Mouse (Mus musculus) heart, postnatal 0 days (tissue): ENCODE measurements around the gene Caap1. TPM values are rescaled to one million over a fixed set of nuclear protein-coding genes. Genes with fewer than 3 reads are reported as not detected.

Source experiments
- ATAC-seq: fragments of 200-750 bp; cut with Nextera tagmentation; 2 replicates; pipeline ENCODE4 v1.8.0; 2017; ENCODE audit warnings: low read depth, moderate number of reproducible peaks, moderate library complexity; ENCODE audit not compliant: insufficient read depth
- DNase-seq: peaks from one replicate; pipeline ENCODE4 v3.0.0-alpha.2; 2016; ENCODE audit warnings: low spot score
- H3K27ac ChIP-seq: fragments of 300-500 bp; sonication (generic); 2 replicates; pipeline ENCODE4 v1.5.1; 2014; ENCODE audit warnings: low read depth, mild to moderate bottlenecking
- H3K27me3 ChIP-seq: fragments of 300-500 bp; sonication (generic); 2 replicates; pipeline ENCODE4 v1.6.1; 2014; ENCODE audit warnings: low read length, mixed read lengths; ENCODE audit not compliant: control insufficient read depth, insufficient read depth
- H3K36me3 ChIP-seq: fragments of 300-500 bp; sonication (generic); replicated peaks from 2 replicates; pipeline ENCODE4 v1.6.1; 2014; ENCODE audit warnings: low read length, mixed read lengths; ENCODE audit not compliant: control insufficient read depth, insufficient read depth
- H3K4me1 ChIP-seq: fragments of 300-500 bp; sonication (generic); 2 replicates; pipeline ENCODE4 v1.6.1; 2014; ENCODE audit warnings: antibody characterized with exemption; ENCODE audit not compliant: control insufficient read depth, insufficient read depth
- H3K4me2 ChIP-seq: fragments of 300-500 bp; sonication (generic); 2 replicates; pipeline ENCODE4 v1.6.1; 2014; ENCODE audit warnings: low read depth, mild to moderate bottlenecking, low read length, moderate library complexity
- H3K4me3 ChIP-seq: fragments of 300-500 bp; sonication (generic); 2 replicates; pipeline ENCODE4 v1.5.1; 2014; ENCODE audit warnings: low read depth, low read length
- H3K9ac ChIP-seq: fragments of 300-500 bp; sonication (generic); replicated peaks from 2 replicates; pipeline ENCODE4 v1.6.1; 2014; ENCODE audit warnings: low read depth, low read length, mixed read lengths
- H3K9me3 ChIP-seq: fragments of 300-500 bp; sonication (generic); replicated peaks from 2 replicates; pipeline ENCODE4 v1.6.1; 2016; ENCODE audit warnings: low read length; ENCODE audit not compliant: control insufficient read depth
- CTCF ChIP-seq: IDR thresholded peaks from 2 replicates; pipeline ENCODE4 v1.5.1; 2016; ENCODE audit warnings: antibody characterized with exemption, control low read depth, low read depth
- EP300 ChIP-seq: IDR thresholded peaks from 2 replicates; pipeline ENCODE4 v1.6.1; 2016; ENCODE audit warnings: antibody characterized with exemption, low read depth
- WGBS: fragments of 180-500 bp; shearing (Covaris S2); extraction: QIAGEN DNeasy Blood & Tissue Kit; methylation state at CpG from one replicate; pipeline ENCODE4 v1.1.7; 2014; 5-methylcytosine and 5-hydroxymethylcytosine counted together
- polyA plus RNA-seq: library from polyadenylated mRNA; unstranded; fragments of >200 nt; fragmentation: Nextera tagmentation; extraction: Ambion mirVana; gene quantifications from 2 replicates; pipeline ENCODE4 v1.2.1, GENCODE M21; 2015
- total RNA-seq: library from RNA; depleted of rRNA; stranded (reverse); fragments of >200 nt; gene quantifications from 2 replicates; pipeline ENCODE4 v1.2.3, GENCODE M21; 2014; ENCODE audit warnings: low replicate concordance

Gene Caap1
- total and polyA plus RNA-seq, 2 experiments from 2014 or later, result 4.1 to 5.8 TPM

GRCm38 (mm10) chr4:94561954-94562648 lies 5.5 kb upstream of the Caap1 start:
- WGBS, result 67% methylated on average over 7 of the region's 7 CpGs

GRCm38 (mm10) chr4:94560316-94560715 lies 3.7 kb upstream of the Caap1 start:
- ATAC-seq, result no peak
- Histone ChIP-seq H3K4me1 (peaks cover 6% of the 10 kb centered on the region; the same call in 1 of the 2 replicates), H3K27me3 (no peaks in the 10 kb centered on the region), H3K27ac (no peak overlapping the region), H3K4me2 (no peak overlapping the region), H3K36me3 (no peaks in the 10 kb centered on the region), H3K4me3 (no peak overlapping the region), H3K9ac (no peak overlapping the region), H3K9me3 (no peaks in the 10 kb centered on the region)
- TF ChIP-seq EP300, result no peak
- no peak for TF ChIP-seq CTCF
- WGBS, result 68% methylated on average over 1 of the region's 1 CpGs
- DNase-seq, result no peak

More at GRCm38 (mm10) chr4:94561954-94562648, 5.5 kb upstream of the Caap1 start:
- Histone ChIP-seq H3K36me3 (0 out of 2 replicates have a peak, but pooled peaks cover 5% of the 10 kb centered on the region), H3K9ac (no peak overlapping the region), H3K4me1 (no peaks in the 10 kb centered on the region), H3K9me3 (no peaks in the 10 kb centered on the region), H3K4me2 (no peak overlapping the region), H3K27ac (no peak overlapping the region), H3K4me3 (no peak overlapping the region), H3K27me3 (no peaks in the 10 kb centered on the region)
- ATAC-seq (no peak), DNase-seq (no peak)
- no peak for TF ChIP-seq CTCF
- TF ChIP-seq EP300, result no peak

GRCm38 (mm10) chr4:94559266-94559665 lies 2.7 kb upstream of the Caap1 start:
- H3K4me1 ChIP-seq, result peaks cover 8% of the 10 kb centered on the region; the same call in 1 of the 2 replicates
- no peaks in the 10 kb centered on the region for H3K36me3 ChIP-seq
- WGBS, result 70% methylated on average over 2 of the region's 2 CpGs
- H3K4me2 ChIP-seq, result no peak overlapping the region
- H3K27me3 ChIP-seq, result no peaks in the 10 kb centered on the region
- no peak overlapping the region for H3K4me3 ChIP-seq
- no peaks in the 10 kb centered on the region for H3K9me3 ChIP-seq
- DNase-seq (no peak), ATAC-seq (no peak)
- no peak overlapping the region for H3K9ac ChIP-seq
- TF ChIP-seq EP300 (no peak), CTCF (no peak)
- no peak overlapping the region for H3K27ac ChIP-seq

GRCm38 (mm10) chr4:94557145-94557544 lies 549 bp upstream of the Caap1 start:
- peak overlapping the region; percentile 100 for H3K4me3 ChIP-seq
- H3K27ac ChIP-seq, result no peak overlapping the region
- peak overlapping the region; percentile 79; the same call in 1 of the 2 replicates for H3K4me2 ChIP-seq
- no peaks in the 10 kb centered on the region for H3K9me3 ChIP-seq
- no peak for TF ChIP-seq EP300
- no peak for TF ChIP-seq CTCF
- no peaks in the 10 kb centered on the region for H3K27me3 ChIP-seq
- ATAC-seq, result no peak
- no peak for DNase-seq
- 74% methylated on average over 7 of the region's 7 CpGs for WGBS
- H3K36me3 ChIP-seq, result no peaks in the 10 kb centered on the region
- peaks cover 8% of the 10 kb centered on the region; the same call in 1 of the 2 replicates for H3K4me1 ChIP-seq
- H3K9ac ChIP-seq, result no peak overlapping the region

GRCm38 (mm10) chr4:94554955-94555494 lies 1.6 kb downstream of the Caap1 start:
- TF ChIP-seq CTCF, result no peak
- no peaks in the 10 kb centered on the region for H3K27me3 ChIP-seq
- H3K4me3 ChIP-seq, result no peak overlapping the region
- WGBS, result 89% methylated on average over 5 of the region's 5 CpGs
- no peak for ATAC-seq
- no peak overlapping the region for H3K9ac ChIP-seq
- no peaks in the 10 kb centered on the region for H3K9me3 ChIP-seq
- H3K4me2 ChIP-seq, result no peak overlapping the region
- no peak overlapping the region for H3K27ac ChIP-seq
- H3K36me3 ChIP-seq, result no peaks in the 10 kb centered on the region
- DNase-seq, result no peak
- peaks cover 8% of the 10 kb centered on the region; the same call in 1 of the 2 replicates for H3K4me1 ChIP-seq

- TF ChIP-seq EP300 (no peak), CTCF (no peak)
- no peak overlapping the region for H3K4me2 ChIP-seq
- H3K36me3 ChIP-seq, result peaks cover 17% of the 10 kb centered on the region; the same call in 1 of the 2 replicates
- no peak overlapping the region for H3K27ac ChIP-seq
- ATAC-seq, result no peak
- H3K27me3 ChIP-seq, result no peaks in the 10 kb centered on the region
- H3K4me3 ChIP-seq, result no peak overlapping the region
- 79% methylated on average over 7 of the region's 7 CpGs for WGBS
- no peak overlapping the region for H3K9ac ChIP-seq
- DNase-seq, result no peak
- H3K4me1 ChIP-seq, result no peaks in the 10 kb centered on the region
- no peaks in the 10 kb centered on the region for H3K9me3 ChIP-seq
Measured at GRCm38 (mm10) chr4:94544321-94544720, 12.3 kb downstream of the Caap1 start.
